Mouse (Mus musculus): Measurements from ENCODE around the gene Tmem45b.
"Not testable (repeated sequence)": the region's sequence is repeated elsewhere in the genome, so short reads cannot be mapped to it uniquely, and the experiment has no call there.

Gene Tmem45b

DNA sequence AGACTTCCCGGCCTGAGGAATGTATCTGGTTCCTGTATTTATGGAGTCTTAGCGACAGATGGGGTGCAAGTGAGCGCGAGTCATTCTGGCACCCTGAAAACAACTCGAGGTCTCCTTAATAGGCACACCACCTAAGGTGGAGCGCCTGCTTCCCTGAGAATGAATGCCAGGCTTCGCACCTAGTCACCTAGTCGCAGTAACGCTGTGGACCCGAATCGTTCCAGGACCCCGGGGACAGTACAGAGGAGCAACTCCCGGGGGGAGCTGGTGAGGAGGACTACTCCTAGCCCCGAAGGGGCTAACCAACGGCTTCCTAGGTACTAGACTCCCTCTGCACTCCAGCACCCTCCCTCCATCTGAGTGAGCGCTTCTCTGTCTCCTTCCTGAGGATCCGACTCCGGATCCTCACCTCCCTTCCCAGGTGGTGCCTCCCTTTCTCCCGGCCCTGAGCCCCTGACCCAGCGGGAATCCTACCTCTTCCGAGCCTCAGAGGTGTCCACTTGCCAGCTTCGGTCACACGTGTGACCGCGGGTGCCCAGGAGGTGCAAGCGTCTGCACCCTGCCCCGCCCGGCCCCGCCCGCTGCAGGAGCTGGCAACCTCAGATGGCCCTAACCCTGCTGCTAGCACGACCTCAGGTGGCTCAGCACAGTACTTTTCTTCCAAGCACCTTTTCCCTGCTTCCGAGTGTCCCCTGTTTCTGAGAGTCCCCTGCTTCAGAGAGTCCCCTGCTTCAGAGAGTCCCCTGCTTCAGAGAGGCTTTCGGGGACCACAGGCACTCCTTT lies at the start of gene Tmem45b:
Gene Tmem45b (minus strand): TSS at position 771 of the 783 bp plus-strand sequence.
- no peak for DNase-seq (ENCODE audit: low spot score)

DNA sequence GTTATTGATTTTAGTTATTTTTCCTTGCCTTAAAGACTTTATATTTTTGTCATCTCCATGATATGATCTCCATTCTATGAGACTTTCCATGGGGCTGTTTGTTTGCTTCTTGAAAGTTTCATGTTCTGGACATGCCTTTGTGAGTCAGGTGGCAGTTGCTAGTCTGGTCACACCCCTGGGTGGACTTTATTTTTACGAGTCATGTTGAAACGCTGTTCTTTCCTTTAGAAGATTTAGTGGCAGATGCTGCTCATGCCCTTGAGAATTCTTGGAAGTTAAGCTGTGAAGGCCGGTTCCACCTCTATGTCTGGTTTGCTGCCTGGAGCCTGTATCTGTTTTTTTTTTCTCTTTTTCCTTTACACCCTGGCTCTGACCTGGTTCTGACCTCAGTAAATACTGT lies 43.9 kb upstream of the Tmem45b start:
- no peak for DNase-seq (ENCODE audit: low spot score)

DNA sequence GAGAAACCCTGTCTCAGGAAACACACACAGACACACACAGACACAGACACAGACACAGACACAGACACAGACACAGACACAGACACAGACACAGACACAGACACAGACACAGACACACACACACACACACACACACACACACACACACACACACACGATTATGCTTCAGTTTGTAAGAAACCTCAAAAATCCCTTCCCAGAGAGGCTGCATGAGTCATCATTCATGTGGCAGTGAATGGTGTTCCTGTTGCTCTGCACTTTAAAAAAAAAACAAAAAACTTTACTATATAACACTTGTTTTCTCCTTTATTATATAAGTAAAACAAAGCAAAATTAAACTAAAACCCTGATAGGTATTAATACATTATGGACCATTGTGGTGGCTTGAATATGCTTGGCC lies 37.0 kb upstream of the Tmem45b start:
- DNase-seq (ENCODE audit: low spot score): not testable (repeated sequence)

DNA sequence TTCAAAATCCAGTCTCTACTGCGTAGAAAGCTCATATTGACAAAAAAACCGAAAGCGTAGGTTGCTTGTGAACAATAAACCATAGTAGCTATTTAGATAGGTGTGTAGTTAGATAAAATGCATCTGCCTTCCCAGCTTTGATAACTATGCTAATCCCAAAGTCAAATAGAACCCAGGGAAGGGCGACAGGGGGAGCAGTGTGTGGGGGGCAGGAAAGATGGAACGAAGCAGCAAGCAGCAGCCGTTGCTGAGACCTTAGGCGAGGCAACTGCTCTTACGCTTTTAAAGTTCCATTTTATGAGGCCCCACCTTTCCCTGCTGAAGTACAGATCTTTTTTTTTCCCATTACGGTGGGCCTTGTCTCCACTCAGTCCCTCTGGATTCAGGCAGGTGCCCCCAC lies 1.1 kb downstream of the Tmem45b start:
- no peak for DNase-seq (ENCODE audit: low spot score)

DNA sequence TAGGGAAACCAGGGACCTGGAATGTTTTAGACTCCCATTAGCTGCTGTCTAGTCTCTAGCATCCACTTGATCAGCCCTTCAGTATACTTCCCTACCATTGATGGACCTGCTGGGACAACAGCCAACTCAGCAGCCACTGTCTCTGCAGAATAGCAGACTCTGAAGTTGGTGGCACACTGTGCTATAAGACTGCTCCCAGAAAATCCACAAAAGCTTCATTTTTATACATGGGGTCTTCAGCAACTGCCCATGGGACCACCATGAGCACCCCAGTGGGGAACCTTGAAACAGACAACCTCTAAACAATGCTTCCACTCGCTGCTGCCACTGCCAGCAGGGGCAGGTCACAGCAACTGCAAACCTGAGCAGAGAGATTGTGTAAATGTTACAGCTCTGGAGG lies 9.9 kb downstream of the Tmem45b start:
- DNase-seq (ENCODE audit: low spot score): no peak

DNA sequence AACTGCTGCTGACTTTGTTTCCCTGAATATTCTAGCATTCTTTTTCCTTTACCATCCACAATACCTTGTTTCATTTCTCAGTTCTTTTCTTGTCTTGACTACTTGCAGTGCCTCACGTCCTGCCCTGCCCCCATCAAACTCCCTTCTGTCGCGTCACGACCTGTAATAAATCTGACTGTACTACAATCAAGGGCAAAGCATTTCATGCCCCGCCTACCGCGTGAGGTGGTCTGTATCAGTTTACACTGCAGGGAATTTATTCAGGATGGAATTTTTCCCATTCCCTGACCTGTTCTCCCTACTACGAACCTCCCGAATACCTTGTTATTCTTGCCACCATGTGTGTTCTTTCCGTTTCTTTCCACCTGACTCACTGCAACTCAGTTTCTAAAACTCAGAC lies 12.1 kb downstream of the Tmem45b start:
- no peak for DNase-seq (ENCODE audit: low spot score)

DNA sequence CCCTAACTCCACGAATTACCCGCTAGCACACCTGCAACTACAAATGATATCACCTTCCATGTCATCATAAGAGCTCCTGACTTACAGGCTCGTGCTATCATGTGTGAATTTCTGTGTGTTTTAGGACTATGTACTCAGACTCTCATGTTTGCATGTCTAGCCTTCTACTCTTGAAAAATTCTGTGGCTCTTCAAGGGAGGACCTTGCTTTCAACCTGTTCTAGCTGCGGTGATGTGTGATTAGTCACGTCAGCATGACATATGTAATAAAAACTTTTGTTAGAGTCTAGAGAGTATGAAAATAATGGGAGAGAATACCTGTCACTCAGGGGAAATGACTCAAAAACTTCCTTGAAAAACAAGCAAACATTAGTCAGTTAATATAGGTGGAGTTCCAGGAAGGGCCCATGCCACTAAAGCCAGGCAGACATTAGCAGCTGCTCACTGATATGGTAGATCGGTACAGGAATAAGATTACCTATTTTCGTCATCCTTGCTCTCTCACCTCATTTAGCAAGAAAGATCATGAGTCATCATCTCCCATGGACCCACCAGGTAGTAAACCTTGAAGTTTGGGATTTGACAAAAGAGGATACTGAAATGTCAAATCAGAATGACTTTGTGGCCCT lies 15.0 kb downstream of the Tmem45b start:
- DNase-seq (ENCODE audit: low spot score): no peak

DNA sequence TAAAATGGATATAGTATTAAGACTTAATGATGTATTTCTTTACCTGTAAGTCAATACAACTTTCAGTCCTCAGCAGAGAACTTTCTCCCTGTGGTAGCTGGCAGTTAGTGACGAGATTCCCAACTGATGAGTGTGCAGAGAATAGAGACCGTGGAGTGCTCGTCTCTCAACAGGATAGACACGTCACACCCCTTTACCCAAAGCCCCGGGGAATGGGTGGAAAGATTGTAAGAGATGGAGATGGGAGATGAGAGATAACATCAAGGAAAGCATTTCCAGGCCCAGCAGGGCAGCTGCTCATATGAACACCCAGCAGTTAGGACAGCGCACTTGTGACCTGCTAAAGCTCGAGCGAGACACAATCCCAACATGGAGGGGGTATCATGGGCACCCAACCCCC lies 20.0 kb downstream of the Tmem45b start:
- DNase-seq (ENCODE audit: low spot score): no peak

DNA sequence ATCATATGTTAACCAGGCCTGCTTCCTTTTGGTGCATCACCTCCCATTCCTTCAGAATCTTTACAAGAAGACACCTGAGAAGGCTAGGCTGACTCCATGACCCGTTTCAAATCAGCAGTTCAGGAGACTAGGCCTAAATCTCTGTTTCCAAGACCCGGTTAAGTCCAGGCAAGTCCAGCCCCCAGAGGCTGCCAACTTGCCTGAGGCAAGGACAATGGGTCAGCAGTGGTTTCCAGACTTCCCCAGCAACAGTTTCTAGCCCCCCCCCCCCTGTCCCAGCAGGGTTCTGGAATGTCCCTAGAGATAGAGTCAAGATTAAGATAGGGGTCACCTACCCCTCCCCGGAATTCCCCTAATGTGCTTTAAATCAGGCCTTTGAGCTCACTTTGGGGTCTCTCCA lies 22.8 kb downstream of the Tmem45b start:
- no peak for DNase-seq (ENCODE audit: low spot score)

DNA sequence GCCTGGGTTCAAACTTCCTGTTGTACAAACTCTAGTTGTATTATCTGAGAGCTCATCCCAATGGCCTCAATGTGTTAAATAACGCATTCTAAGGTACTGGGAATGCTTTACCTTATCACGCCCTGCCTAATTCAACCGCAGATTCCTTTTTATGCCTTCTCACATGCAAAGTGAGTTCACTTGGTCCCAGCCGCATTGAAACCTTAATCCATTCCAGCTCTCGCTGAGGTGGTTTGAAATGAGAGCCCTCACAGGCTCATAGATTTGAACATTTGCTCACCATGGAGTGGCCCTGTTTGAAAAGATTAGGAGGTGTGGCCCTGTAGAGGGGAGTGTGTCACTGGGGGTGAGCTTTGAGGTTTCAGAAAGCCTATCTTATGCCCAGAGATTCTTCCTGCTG lies 23.9 kb downstream of the Tmem45b start:
- no peak for DNase-seq (ENCODE audit: low spot score)

DNA sequence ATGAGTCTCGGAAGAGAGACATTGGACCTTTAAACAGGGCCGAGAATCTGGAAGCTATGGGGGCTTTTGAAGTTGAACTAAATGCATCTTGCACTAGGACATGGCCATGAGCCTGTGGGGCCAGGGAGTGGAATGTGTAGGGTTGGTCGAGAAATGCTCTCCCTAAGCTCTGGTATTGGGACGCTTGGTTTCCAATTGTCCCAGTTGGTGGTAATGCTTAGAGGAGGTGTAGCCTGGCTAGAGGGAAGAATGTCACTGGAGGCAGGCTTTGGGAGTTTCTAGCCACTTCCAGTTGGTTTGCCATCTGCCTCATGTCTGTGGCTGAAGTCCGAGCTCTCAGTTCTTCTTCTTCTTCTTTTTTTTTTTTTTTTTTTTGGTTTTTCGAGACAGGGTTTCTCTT lies 24.9 kb downstream of the Tmem45b start:
- DNase-seq (ENCODE audit: low spot score): no peak

DNA sequence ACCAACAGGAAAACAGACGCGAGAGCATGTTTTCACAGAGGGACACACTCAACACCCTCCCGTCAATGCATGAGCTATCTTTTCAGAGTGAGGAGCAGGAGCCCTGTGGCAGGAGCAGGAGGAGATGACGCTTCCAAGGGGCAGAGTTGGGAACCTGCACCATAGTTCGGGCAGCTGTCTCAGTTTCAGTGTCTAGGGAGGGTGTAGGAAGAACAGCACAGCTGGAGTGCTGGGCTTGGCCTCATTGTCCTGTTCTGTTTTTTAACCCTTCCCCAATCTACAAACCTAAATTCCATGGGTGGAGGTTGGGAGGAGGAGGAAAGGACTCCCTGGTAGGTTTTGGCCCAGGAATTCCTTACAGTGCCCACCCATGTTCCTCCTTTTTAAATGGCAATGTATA lies 25.4 kb downstream of the Tmem45b start:
- DNase-seq (ENCODE audit: low spot score): no peak

DNA sequence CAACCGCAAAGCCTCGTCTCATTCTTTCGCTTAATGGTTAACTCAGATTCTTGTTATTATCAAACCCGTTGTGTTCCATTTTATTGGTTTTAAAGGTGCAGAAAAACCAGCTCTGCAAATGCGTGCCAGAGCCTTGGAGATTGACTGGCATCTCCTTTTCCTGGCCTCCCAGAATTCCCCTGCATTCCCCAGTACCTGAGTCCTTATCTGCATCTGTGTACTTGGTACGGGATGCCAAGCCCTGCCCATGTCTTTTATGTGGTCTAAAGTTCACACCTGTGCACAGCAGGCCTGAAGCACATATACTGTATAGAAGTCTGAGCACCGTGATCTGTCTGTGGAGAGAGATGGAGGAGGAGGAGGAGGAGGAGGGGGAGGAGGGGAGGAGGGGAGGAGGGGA lies 26.4 kb downstream of the Tmem45b start:
- DNase-seq (ENCODE audit: low spot score): no peak

DNA sequence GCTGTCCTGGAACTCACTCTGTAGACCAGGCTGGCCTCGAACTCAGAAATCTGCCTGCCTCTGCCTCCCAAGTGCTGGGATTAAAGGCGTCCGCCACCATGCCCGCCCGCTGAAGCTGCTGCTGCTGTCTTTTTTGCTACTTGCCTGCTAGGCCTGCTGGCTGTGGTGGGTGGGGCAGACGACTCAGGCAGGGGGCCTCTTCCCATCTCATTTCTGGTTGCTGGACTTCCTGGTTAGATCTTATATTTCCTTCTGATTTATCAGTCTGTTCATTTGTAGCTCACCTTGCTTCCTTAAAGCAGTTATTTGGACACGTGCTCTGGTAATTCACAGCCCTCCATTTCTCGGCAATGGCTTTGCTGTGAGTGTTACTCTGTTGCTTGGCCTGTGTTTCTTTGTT lies 28.8 kb downstream of the Tmem45b start:
- no peak for DNase-seq (ENCODE audit: low spot score)

DNA sequence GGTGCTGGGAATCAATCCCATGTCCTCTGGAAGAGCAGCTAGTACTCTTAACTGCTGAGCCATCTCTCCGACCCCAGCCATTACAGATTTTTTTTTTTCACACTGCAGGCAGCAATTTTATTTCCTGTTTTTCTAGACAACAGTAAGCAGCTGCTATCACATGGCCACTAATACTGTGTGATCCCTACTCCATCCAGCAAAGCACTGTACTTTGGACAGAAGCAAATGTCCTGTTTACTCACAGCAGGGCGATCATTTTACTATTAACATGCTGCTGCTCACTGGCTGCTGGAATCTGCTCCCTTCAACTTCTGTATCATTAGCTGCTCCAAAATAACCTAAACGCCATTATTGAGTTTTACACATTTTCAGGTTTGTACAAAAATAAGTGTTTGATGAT lies 30.8 kb downstream of the Tmem45b start:
- no peak for DNase-seq (ENCODE audit: low spot score)

DNA sequence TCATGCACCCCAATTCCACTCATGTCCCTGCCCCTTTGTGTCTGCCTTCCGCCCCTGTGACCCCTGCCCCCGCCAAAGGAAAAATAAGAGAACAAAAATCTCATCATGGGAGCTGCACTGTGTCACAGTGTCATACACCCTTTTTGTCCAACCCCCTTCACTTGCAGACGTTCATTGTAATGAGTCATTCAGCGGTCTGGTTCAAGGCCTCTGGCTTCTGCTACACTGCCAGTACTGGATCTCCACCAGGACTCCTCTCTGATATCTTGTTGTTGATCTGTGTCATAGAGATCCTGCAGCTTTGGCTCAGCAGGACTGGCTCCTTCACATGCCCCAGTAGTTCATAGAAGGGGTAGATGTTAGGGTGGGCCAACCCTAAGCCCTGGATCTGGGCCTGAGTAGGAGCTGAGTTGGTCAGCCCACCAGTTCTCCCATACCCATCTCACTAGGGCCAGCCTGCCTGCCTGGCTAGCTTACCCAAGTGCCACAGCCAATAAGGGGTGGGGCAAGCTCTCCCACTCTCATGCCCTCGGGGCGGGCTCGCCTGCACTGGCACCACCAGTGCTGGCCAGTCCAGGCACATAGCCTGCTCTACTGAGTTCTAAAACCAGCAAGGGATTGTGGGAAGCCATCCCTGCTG lies 31.8 kb downstream of the Tmem45b start:
- peak; percentile 72 for DNase-seq (ENCODE audit: low spot score)

DNA sequence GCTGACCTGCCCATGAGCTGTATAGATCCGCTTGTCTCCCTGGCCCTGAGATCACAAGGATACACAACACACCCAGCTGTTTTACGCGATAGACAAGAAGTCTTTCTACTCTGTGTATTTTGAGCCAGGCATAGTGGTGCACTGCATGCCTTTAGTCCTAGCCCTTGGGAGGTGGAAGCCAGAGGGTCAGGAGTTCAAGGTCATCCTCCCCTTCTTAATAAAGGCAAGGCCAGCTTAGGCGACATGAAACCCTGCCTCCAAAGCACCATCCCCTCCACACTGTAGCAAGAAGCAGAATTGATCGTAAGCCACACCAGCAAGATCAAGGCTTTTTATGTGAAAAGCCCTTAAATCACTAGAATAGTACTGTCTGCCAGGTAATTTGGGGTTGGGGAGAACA lies 32.5 kb downstream of the Tmem45b start:
- DNase-seq (ENCODE audit: low spot score): no peak

DNA sequence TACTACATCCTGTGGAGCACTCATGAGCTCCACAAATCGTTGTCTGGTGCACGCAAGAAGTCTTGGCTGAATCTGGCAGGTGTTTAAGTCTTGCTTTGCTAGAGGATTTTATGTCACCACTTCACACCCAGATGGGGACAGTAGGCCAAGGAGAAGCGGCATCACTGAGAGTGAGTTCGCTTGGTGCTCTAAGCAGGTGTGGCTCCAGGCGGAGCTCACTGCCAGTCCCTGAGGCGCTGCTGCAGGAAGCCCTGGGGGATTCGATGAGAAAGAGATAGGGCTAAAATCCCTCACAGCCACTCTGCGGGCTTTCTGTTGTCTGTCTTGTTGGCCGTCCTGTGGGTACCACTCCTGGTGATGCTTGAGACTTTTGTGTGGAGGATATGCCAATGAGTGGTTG lies 34.3 kb downstream of the Tmem45b start:
- DNase-seq (ENCODE audit: low spot score): no peak

DNA sequence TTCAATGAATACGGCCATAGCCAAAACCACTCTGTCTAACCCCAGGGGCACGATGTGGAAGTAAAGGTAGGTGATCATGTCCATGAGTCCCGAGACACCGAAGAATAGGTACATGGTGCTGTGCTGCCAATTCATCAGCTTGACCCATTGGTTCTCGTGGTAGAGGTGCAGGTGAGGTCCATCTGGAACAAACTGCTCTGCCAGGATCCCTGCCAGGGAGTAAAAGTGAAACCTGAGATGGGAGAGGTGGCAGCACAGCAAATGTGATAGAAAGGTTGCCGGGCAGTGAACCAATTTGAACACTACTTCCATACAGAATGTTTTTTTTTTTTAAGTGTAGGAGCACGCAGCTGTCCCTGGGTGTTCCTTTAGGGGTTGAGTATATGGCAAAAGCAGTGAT lies 35.3 kb downstream of the Tmem45b start:
- DNase-seq (ENCODE audit: low spot score): no peak

DNA sequence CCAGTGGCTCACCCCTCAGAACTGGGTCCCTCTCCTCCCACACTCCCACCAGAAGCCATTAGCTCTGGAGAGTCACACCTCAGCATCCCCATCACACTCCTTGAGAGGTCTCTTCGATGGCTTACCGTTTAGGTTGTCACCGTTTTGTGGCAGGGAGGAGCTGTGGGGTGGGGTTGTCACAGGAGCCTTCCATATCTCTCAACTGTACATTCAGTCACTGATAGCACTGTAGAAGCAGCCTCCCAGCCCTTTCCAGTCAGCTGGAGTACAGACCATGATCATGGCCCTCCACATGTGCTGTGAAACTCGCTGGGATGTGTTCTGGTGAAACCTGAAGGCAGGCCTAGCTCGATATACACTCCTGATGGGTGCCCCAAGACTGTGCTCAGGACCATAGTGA lies 42.1 kb downstream of the Tmem45b start:
- DNase-seq (ENCODE audit: low spot score): no peak

DNA sequence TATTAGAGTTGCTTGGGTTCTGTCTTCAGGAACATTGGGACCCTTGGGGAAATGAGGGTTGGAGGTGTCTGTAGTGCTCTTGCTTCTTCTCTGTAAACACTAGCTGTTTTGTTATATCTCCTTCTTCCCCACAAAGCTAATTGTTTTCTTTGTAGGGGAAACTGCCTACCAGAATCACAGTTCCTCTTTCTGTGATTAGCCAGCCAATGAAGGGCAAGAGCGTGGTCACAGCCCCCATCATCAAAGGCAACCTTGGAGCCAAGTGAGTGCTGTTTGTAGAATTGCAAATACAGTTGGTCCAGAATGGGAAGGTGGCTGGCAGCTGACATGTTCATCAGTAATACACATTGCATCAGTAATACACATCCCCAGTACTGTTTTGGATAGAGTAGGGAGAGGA lies 45.4 kb downstream of the Tmem45b start:
- DNase-seq (ENCODE audit: low spot score): no peak

DNA sequence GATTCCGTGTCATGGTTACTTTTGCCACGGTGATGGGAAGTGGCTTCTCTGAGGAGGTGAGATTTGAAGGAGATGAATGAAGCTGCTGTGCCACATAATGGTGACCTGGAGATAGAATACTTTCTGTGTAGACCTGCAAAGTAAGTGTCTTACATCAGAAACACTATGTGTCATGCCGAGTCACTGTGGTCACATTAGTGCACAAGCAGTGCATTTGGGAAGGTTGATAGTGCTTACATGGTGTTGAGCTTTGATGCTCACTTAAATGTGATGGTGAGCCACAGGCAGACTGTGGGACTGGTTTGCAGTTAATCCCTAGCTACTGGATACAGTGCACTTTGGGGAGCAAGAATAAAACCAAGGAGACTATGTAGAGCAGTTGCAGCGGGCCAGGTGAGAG lies 52.1 kb downstream of the Tmem45b start:
- DNase-seq (ENCODE audit: low spot score): no peak

DNA sequence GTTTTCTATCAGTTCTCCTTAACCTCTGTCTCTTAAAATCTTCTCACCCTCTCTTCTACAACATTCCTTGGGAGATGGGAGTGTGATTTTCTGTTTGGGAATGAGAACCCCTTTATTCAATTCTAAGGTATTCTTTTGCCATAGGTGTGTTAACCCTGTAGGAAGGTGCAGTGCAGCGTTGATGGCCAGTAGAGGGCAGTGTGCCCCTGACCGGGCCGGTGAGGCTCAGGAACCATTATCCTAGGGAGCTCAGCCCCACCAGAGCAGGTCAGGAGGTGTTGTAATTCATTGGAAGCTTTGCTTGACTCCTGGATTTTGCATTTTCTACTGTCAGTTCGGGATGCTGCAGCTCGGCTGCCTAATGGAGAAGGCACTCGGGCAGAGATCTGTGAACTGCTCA lies 59.0 kb downstream of the Tmem45b start:
- no peak for DNase-seq (ENCODE audit: low spot score)

DNA sequence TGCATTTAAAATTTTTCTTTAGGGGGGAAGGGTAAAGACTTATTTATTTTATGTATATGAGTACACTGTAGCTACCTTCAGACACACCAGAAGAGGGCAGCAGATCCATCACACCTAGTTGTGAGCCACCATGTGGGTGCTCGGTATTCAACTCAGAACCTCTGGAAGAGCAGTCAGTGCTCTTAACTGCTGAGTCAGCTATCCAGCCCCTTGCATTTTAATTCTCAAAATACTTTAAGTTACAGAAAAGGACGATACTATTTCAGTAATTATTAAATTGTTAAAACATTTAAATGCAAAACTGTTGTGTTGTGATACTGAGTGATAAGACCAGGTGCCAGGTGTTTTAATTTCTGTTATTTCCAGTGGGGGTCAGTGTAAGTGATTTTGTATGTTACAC lies 60.0 kb downstream of the Tmem45b start:
- DNase-seq (ENCODE audit: low spot score): no peak

Measured in MN1 (cell line).